Mouse (Mus musculus): ENCODE data around the gene Sdf4.

Gene Sdf4

DNA sequence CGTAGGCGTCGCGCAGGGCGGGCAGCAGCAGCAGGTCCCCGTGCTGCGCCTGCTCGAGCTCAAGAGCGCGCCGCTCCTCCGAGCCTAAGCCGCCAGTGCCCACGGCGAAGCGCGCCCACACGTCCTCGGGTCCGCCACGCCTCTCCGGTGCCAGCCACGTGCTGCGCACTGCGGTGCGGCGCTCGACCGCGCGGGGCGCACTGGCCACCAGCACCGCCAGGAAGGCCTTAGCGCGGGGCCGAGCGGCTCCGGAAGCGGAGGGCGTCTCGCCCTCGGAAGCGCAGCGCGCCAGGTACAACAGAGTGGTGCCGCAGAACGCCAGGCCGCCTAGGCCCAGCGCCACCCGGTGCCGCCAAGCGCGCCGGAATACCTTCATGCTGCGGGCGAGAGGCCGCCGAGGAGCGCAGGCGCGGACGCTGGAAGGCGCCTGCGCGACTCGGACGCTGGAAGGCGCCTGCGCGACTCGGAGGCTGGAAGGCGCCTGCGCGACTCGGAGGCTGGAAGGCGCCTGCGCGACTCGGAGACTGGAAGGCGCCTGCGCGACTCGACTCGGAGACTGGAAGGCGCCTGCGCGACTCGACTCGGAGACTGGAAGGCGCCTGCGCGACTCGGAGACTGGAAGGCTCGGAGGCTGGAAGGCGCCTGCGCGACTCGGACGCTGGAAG is at the start of gene Sdf4, which contains the start of gene B3galt6:
Sdf4 (plus strand) TSS at position 632 of the 665 bp plus-strand sequence.
B3galt6 (minus strand) TSS at position 409 of the 665 bp plus-strand sequence.
- peak in 1 of 2 experiments; percentile 86 for DNase-seq

DNA sequence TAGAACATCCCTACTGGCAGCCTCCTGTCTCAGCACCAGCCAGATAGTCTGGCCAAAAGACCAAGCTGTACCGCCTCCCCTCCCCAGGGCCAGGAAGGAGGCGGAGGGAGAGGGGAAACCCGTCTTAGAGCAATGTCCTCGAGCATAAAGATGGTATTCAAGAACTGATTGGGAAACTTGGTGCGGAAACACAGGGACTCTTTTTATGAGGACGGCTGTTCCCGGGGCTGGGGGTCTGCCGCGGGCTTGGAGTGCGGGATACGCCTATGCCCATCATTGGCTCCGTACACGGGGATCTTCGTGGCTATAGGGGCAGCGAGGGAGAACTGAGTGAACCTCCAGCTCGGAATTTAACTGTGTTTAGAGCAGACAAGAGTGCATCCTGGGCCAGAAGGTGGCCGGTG is 49.6 kb upstream of the Sdf4 start:
- peak in 1 of 2 experiments; percentile 11 for DNase-seq

GRCm38 (mm10) chr4:155943534-155944249 is 49.0 kb upstream of the Sdf4 start, which contains the start of gene Ube2j2:
Ube2j2 (plus strand) TSS chr4:155943831.
- peak; percentile 90 to 92 for DNase-seq

DNA sequence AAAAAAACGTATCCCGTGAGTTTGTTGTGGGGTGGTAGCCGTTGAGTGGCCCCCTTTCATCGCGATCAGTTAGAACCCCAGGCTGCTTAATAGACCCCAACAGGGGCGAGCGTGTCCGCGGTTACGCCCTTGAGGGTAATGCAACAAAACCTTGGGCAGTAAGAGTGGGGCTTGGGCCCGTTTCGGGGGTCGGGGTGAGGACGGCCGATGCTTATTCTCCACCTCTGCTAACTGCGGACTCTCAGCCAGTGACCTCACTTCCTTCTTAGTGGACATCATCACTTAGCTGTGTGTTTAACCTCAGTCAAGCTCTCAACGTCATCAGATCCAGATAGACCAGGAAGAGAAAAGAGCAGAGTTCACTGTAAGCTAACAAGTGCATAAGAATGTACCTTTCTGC is 48.4 kb upstream of the Sdf4 start:
- DNase-seq: peak in 1 of 2 experiments; percentile 28

DNA sequence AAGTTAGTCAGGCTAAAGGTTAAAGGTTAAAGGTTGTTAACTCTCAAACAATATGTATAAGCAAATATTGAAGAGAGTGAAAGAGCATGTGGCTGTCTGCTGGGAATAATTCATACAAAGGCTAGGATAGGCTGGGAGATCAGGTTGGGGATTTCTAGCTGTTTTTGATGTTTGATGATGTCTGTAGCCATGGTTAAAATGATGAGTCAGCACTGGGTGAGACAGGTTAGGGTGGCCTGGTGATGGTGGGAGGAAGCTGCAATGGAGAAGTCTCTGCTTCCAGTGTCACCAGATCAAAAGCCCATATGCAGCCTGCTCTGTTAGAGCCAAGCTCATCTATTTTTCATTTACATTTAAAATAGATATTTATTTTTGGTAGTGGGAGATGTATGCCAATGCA is 45.6 kb upstream of the Sdf4 start:
- no peak for DNase-seq

- DNase-seq: no peak
Observed at GRCm38 (mm10) chr4:155955491-155955890, 37.2 kb upstream of the Sdf4 start.

DNA sequence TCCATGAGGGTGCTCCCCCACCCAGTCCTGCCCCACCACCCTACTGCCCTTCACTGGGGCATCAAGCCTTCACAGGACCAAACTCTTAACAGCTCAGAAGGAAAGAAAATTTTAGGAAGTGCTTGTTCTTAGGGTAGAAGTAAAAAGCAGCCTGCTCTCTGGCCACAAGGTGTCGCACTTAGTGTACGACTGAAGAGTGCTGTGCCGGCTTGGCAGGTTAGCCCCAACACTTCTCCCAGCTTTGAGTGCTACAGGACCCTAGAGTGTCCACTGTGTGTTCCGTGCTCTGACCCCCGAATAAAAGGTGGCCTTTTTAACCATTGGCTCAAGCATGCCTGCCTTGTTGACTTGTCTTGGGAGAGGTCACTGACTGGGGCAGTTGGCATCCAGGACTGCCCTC is 33.4 kb upstream of the Sdf4 start:
- peak; percentile 69 to 70 for DNase-seq

DNA sequence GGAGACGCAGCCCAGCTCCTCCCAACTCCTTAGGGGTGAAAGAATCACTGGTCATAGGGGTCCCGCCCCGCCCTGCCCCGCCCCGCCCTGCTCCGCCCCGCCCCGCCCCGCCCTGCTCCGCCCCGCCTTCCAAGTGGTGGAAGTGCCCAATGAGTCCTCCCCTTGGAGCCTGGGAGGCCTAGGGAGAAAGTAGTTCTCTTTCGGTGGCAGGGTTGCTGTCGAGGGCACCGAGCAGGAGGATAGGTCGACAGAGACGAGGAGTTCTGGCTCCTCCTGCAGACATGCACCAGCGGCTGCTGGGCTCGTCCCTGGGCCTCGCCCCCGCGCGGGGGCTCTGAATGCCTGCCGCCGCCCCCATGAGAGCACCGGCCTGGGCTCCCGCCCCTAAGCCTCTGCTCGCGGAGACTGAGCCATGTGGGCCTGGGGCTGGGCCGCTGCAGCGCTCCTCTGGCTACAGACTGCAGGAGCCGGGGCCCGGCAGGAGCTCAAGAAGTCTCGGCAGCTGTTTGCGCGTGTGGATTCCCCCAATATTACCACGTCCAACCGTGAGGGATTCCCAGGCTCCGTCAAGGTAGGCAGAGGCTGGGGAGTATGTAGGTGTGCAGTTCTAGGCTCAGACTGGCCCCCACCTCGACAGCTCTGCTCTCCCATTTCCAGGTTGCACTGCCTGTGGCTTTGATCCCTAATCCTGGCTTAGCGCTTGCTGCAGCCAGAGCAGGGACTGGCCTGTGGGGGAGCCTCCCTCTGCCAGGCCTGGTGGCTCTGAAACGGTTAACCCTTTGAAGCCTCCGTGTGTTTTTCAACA is 30.3 kb upstream of the Sdf4 start, which contains the start of gene C1qtnf12:
C1qtnf12 (plus strand) TSS at position 152 of the 805 bp plus-strand sequence.
- peak; percentile 20 to 43 for DNase-seq

GRCm38 (mm10) chr4:155963106-155963505 is 29.6 kb upstream of the Sdf4 start:
- DNase-seq: no peak

DNA sequence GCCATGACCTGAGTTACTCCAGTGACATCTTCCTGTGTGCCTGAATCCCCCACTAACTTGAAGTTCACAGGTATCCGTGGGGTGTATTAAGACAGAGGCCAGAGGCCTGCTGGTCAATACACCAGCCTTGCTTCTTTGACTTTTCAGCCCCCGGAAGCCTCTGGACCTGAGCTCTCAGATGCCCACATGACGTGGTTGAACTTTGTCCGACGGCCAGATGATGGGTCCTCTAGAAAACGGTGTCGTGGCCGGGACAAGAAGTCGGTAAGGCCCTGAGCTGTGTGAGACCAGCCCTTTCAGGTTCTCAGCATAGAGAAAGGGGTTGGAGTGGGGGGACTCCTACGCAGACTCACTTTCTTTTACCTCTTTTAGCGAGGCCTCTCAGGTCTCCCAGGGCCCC is 28.3 kb upstream of the Sdf4 start:
- no peak for DNase-seq

GRCm38 (mm10) chr4:155969043-155969653 is 23.5 kb upstream of the Sdf4 start:
- DNase-seq: no peak

GRCm38 (mm10) chr4:155970286-155970685 is 22.4 kb upstream of the Sdf4 start:
- no peak for DNase-seq

DNA sequence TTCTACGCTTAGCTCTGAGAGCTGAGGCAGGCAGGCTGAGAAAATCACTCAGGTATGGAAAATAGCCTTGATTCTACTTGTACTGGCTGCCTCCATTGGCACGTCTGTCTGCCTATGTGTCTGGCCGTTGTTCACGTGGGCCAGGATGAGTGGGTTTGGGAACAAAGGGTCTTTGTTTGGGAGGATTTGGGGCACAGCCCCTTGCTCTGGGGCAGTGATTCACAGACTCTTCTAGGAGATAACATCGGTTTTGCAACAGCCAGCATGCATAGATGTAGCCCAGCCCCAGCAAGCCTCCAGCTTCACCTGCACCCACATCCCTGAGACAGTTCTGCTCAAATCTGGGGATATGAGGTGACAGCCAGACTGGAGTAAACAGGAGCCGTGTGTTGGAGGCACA is 20.0 kb upstream of the Sdf4 start:
- no peak for DNase-seq

GRCm38 (mm10) chr4:155973239-155973638 is 19.4 kb upstream of the Sdf4 start:
- DNase-seq: no peak

GRCm38 (mm10) chr4:155981436-155982082 is 11.1 kb upstream of the Sdf4 start:
- no peak for DNase-seq

GRCm38 (mm10) chr4:155983788-155984187 is 8.9 kb upstream of the Sdf4 start:
- no peak for DNase-seq

DNA sequence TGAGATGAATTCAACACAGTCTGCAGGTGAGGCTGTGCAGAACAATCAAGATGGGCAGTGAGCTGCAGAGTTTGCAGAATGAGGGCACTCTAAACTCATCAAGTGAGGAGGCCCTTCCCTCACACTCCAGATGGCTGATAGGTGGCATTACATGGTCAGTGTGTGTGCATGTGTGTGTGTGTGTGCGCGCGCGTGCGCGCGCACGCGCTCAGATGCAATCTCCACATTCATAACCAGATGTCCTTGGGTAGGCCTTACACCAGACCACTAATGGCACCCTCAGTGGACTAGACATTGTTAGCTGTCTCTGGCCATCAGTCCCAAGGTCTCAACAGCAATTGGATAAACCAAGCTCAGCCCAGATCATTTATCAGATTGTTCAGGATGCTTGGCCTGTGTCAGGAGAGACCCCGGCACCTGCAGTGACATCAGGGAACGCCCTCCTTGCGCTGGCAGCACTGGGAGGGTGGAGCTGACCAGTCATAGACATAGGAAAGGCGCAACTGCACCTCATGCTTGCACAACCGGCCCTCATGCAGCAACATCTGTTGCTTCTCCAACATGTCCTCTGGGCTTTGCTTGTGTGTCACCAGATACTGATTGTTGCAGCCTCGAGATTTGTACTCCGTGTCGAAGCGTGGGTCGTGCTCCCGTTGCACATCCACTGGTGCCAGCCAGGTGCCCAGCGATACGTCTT is 1.3 kb upstream of the Sdf4 start:
- no peak for DNase-seq

- DNase-seq: no peak
Observed at GRCm38 (mm10) chr4:155991908-155992230, 803 bp upstream of the Sdf4 start.

DNA sequence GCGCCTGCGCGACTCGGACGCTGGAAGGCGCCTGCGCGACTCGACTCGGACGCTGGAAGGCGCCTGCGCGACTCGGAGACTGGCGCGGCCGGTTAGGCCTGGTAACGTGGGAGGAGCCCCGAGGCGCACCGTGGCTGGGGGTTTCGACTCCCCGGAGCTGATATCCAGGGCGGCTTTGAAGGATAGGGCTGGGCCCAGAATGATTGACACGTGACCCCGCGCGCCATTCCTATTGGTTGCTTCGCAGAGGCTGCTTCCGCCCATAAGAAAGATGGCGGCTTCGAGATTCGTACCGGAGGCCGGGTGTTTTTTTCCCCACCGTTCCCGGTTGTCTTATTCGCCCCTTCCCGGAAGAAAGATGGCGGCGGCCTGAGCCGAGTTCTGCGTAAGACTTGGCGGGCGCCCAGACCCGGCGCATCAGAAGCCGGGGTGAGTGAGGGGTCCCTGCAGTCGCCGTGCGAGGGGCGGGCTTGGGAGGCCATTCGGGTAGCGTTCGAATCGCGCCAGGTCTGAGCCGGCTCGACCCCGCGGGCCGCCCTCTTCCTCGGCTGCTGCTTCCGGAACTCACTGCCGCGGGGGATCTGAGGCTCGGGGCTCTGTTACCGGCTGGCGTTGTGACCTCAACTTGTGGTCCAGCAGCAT is 355 bp downstream of the Sdf4 start:
- peak; percentile 94 to 97 for DNase-seq

GRCm38 (mm10) chr4:155993606-155994005 is 934 bp downstream of the Sdf4 start:
- DNase-seq: no peak

DNA sequence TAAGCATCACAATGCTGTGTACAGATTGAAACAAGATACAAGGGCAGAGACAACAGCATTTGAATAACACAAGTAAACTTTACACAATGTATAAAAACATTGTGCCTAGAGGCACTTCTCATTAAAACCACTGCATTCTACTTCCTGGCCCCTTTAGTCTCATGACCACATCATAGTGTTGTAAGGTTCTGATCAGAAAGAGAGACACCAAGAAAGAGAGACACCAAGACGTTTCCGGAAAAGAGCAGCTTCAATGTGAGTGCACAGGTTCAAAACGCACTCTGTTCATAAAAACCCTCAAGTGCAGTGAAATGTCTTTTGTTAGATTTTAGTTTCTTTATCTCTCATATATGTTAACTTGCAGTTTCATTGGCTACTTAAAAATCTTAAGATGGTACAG is 11.4 kb downstream of the Sdf4 start:
- no peak for DNase-seq
